Mouse (Mus musculus): Measurements from ENCODE around the gene Cul4a. TPM values are rescaled to one million over a fixed set of nuclear protein-coding genes. Genes with fewer than 3 reads are reported as not detected.

Cul4a gene
- total RNA-seq (2012; rRNA removed) (21.4 and 23.9 TPM in 2 replicates), total RNA-seq (2014; rRNA removed) (25.6 and 27.0 TPM in 2 replicates), polyA plus RNA-seq (2012; ENCODE audit: insufficient read length, low read depth) (14.1 and 15.6 TPM in 2 replicates)

- Histone ChIP-seq H3K9me3 (replicated peaks; ENCODE audit: low read length) (no peaks in the 10 kb centered on the region), H3K4me3 (replicated peaks in 1 of 3; ENCODE audit: low read depth in 2 of 3, low read length in 2 of 3, poor library complexity in 1 of 3) (peak within 1 kb of the TSS; percentile 98 to 100 (median 99)), H3K4me1 (ENCODE audit: control insufficient read depth in 1 of 2, insufficient read depth in 2 of 2) (peaks cover 6 to 13% of the 10 kb centered on the region in 2 experiments; a peak in 3 of 4 replicates), H3K36me3 (replicated peaks in 1 of 2; ENCODE audit: control insufficient read depth in 1 of 2, insufficient read depth in 1 of 2, low read length in 1 of 2) (peaks cover 2 to 23% of the 10 kb centered on the region in 2 experiments), H3K79me2 (replicated peaks; ENCODE audit: control insufficient read depth, extremely low read depth, insufficient read depth, poor library complexity, severe bottlenecking) (peaks cover 13% of the 10 kb centered on the region), H3K9ac (ENCODE audit: insufficient read depth, low read depth) (peak within 1 kb of the TSS; percentile 81), H3K27me3 (replicated peaks) (no peaks in the 10 kb centered on the region), H3K4me2 (ENCODE audit: insufficient read depth, low read depth, poor library complexity, severe bottlenecking) (peak within 1 kb of the TSS; percentile 89), H3K27ac (ENCODE audit: insufficient read depth, low read depth) (peak within 1 kb of the TSS; percentile 34)
- DNase-seq (ENCODE audit: extremely low read depth): peak; percentile 96
- peak; percentile 81 for TF ChIP-seq NELFE (IDR thresholded peaks at IDR 0.05; ENCODE audit: low read depth, low read length)
- no peak for TF ChIP-seq MYC (IDR thresholded peaks at IDR 0.05; ENCODE audit: low read depth, low read length)
- peak; percentile 66; the same call in 1 of the 2 replicates for TF ChIP-seq ZMIZ1 (IDR thresholded peaks at IDR 0.05; ENCODE audit: low read depth, low read length)
- no peak for TF ChIP-seq RCOR1 (conservative IDR thresholded peaks at IDR 0.05; ENCODE audit: low read depth, low read length)
- 0 out of 2 replicates have a peak, but pooled peaks have one; percentile 20 for TF ChIP-seq MXI1 (IDR thresholded peaks at IDR 0.05; ENCODE audit: low read depth, low read length)
- TF ChIP-seq E2F4 (IDR thresholded peaks at IDR 0.05; ENCODE audit: insufficient replicate concordance, low read depth, low read length): no peak
- no peak for TF ChIP-seq USF1 (IDR thresholded peaks at IDR 0.05; ENCODE audit: low read depth, low read length)
- no peak for TF ChIP-seq IRF4 (IDR thresholded peaks at IDR 0.05; ENCODE audit: low read depth, low read length)
- TF ChIP-seq RAD21 (IDR thresholded peaks at IDR 0.05; ENCODE audit: low read depth, low read length): peak; percentile 25; the same call in 1 of the 2 replicates
- TF ChIP-seq MAX (IDR thresholded peaks at IDR 0.05; ENCODE audit: low read length): peak; percentile 6; the same call in 1 of the 2 replicates
- peak; percentile 77 for TF ChIP-seq POLR2A (IDR thresholded peaks at IDR 0.05; ENCODE audit: low read depth, low read length)
- peak; percentile 29 for TF ChIP-seq SMC3 (IDR thresholded peaks at IDR 0.05; ENCODE audit: low read depth, low read length)
- TF ChIP-seq NRF1 (IDR thresholded peaks at IDR 0.05; ENCODE audit: low read depth, low read length): peak; percentile 78
- 0 out of 2 replicates have a peak, but pooled peaks have one; percentile 43 for TF ChIP-seq UBTF (IDR thresholded peaks at IDR 0.05; ENCODE audit: low read depth, low read length)
- 0 out of 2 replicates have a peak, but pooled peaks have one; percentile 28 for TF ChIP-seq POLR2AphosphoS2 (IDR thresholded peaks at IDR 0.05; ENCODE audit: low read depth, low read length)
- TF ChIP-seq GABPA (IDR thresholded peaks at IDR 0.05; ENCODE audit: insufficient replicate concordance, low read depth, low read length): no peak
- peak in 1 of 2 experiments; percentile 70; a peak in 2 of 4 replicates for TF ChIP-seq CTCF (conservative IDR thresholded peaks at IDR 0.05 in 1 of 2, IDR thresholded peaks at IDR 0.05 in 1 of 2; ENCODE audit: low read depth in 2 of 2, low read length in 2 of 2)
- TF ChIP-seq TCF12 (IDR thresholded peaks at IDR 0.05; ENCODE audit: low read depth, low read length): peak; percentile 50; the same call in 1 of the 2 replicates
- no peak for TF ChIP-seq EP300 (IDR thresholded peaks at IDR 0.05; ENCODE audit: low read length)
- no peak for TF ChIP-seq MAZ (IDR thresholded peaks at IDR 0.05; ENCODE audit: low read depth, low read length)
- TF ChIP-seq HCFC1 (IDR thresholded peaks at IDR 0.05; ENCODE audit: low read depth, low read length): peak; percentile 23; the same call in 1 of the 2 replicates
- no peak for TF ChIP-seq KAT2A (IDR thresholded peaks at IDR 0.05; ENCODE audit: insufficient replicate concordance, low read length)
- TF ChIP-seq ETS1 (conservative IDR thresholded peaks at IDR 0.05; ENCODE audit: low read depth, low read length): no peak
- in situ Hi-C loops (cut with MboI; ENCODE audit: low pct_ligation_motif_present, low pct_unique_long_range_greater_than_20kb, low sequenced_read_pairs): no loop called here
- dilution Hi-C loops (cut with MboI; ENCODE audit: extremely low pct_ligation_motif_present, extremely low pct_unique_long_range_greater_than_20kb, low sequenced_read_pairs): no loop called here
Observed at GRCm38 (mm10) chr8:13105087-13105881, at the start of gene Cul4a, which contains the start of gene Pcid2. TSS of gene Cul4a (plus strand) at chr8:13105621. TSS of gene Pcid2 (minus strand) at chr8:13105459.

Data from CH12.LX (cell line).